Mouse (Mus musculus) small intestine, adult 2 months (tissue): ENCODE measurements around the gene Foxp4.

Experiments
- CTCF ChIP-seq: fragments of 200-500 bp; IDR thresholded peaks from 2 replicates; pipeline ENCODE4 v1.5.1; 2012; ENCODE audit warnings: low read depth, mild to moderate bottlenecking, control low read depth, inconsistent platforms, low read length, moderate library complexity, mixed read lengths; ENCODE audit not compliant: insufficient replicate concordance, insufficient read length; ENCODE audit errors: extremely low read depth
- POLR2A ChIP-seq: fragments of 200-500 bp; IDR thresholded peaks from 2 replicates; pipeline ENCODE4 v1.6.1; 2012; ENCODE audit warnings: low read depth, mild to moderate bottlenecking, control low read depth, inconsistent platforms, low read length, moderate library complexity

- TF ChIP-seq CTCF, result peak; percentile 15; the same call in 1 of the 2 replicates
- no peak for TF ChIP-seq POLR2A
Observed at GRCm38 (mm10) chr17:47973563-47974472, 49.4 kb upstream of the Foxp4 start.
